Mouse (Mus musculus): ENCODE data around the gene E130308A19Rik.

GRCm38 (mm10) chr4:59666550-59667317 is 40.7 kb downstream of the E130308A19Rik start:
- TF ChIP-seq POLR2A (IDR thresholded peaks at IDR 0.05; ENCODE audit: insufficient read length, low read depth) (no peak), USF1 (IDR thresholded peaks at IDR 0.05; ENCODE audit: low read depth) (no peak), SRF (IDR thresholded peaks at IDR 0.05; ENCODE audit: control insufficient read depth, insufficient read length, low read depth) (no peak), MYOG (IDR thresholded peaks at IDR 0.05; ENCODE audit: control insufficient read depth in 1 of 3, insufficient read depth in 1 of 3, insufficient read length in 2 of 3, low read depth in 2 of 3) (no peak), POLR2AphosphoS2 (IDR thresholded peaks at IDR 0.05; ENCODE audit: insufficient read length, low read depth) (no peak), E2F4 (IDR thresholded peaks at IDR 0.05; ENCODE audit: insufficient read depth) (no peak), MYOD1 (IDR thresholded peaks at IDR 0.05; ENCODE audit: control insufficient read depth in 1 of 3, insufficient read length in 2 of 3, low read depth in 2 of 3) (no peak), MAX (IDR thresholded peaks at IDR 0.05; ENCODE audit: low read depth) (no peak)

Measured in myocyte (in vitro differentiated cells).